Mouse (Mus musculus) forebrain, embryonic 13.5 days (tissue): Measurements from ENCODE around the gene Slfn5. TPM values are rescaled to one million over a fixed set of nuclear protein-coding genes. Genes with fewer than 3 reads are reported as not detected.
A peak's percentile ranks its signal among the peaks of the same experiment; 100 is the strongest.

ENCODE experiments used
- ATAC-seq: fragments of 200-750 bp; cut with Nextera tagmentation; 2 replicates; pipeline ENCODE4 v1.8.0; 2017
- H3K27ac ChIP-seq: fragments of 300-500 bp; sonication (generic); 2 replicates; pipeline ENCODE4 v1.5.1; 2015; ENCODE audit warnings: inconsistent platforms, mild to moderate bottlenecking, moderate library complexity
- H3K27me3 ChIP-seq: fragments of 300-500 bp; sonication (generic); 2 replicates; pipeline ENCODE4 v1.6.1; 2015; ENCODE audit warnings: mild to moderate bottlenecking, inconsistent platforms
- H3K36me3 ChIP-seq: fragments of 300-500 bp; sonication (generic); 2 replicates; pipeline ENCODE4 v1.6.1; 2015; ENCODE audit warnings: mild to moderate bottlenecking, inconsistent platforms; ENCODE audit not compliant: poor library complexity, severe bottlenecking
- H3K4me1 ChIP-seq: fragments of 300-500 bp; sonication (generic); 2 replicates; pipeline ENCODE4 v1.6.1; 2015; ENCODE audit warnings: inconsistent platforms
- H3K4me2 ChIP-seq: fragments of 300-500 bp; sonication (generic); 2 replicates; pipeline ENCODE4 v1.6.1; 2015; ENCODE audit warnings: inconsistent platforms, mild to moderate bottlenecking, moderate library complexity
- H3K4me3 ChIP-seq: fragments of 300-500 bp; sonication (generic); 2 replicates; pipeline ENCODE4 v1.5.1; 2015; ENCODE audit warnings: mild to moderate bottlenecking, inconsistent platforms
- H3K9ac ChIP-seq: fragments of 300-500 bp; sonication (generic); 2 replicates; pipeline ENCODE4 v1.6.1; 2015; ENCODE audit warnings: mild to moderate bottlenecking, inconsistent platforms
- H3K9me3 ChIP-seq: fragments of 300-500 bp; sonication (generic); replicated peaks from 2 replicates; pipeline ENCODE4 v1.6.1; 2016; ENCODE audit warnings: inconsistent platforms
- WGBS: fragments of 180-500 bp; shearing (Covaris S2); methylation state at CpG from one replicate; pipeline ENCODE4 v1.1.7; 2015; 5-methylcytosine and 5-hydroxymethylcytosine counted together
- polyA plus RNA-seq: library from polyadenylated mRNA; unstranded; fragments of >200 nt; fragmentation: Nextera tagmentation; extraction: Ambion mirVana; gene quantifications from 2 replicates; pipeline ENCODE4 v1.2.1, GENCODE M21; 2015

The Slfn5 gene
- polyA plus RNA-seq = 0.18 and 0.30 TPM in 2 replicates

- no peak within 1 kb of the TSS for H3K4me3 ChIP-seq
- H3K9ac ChIP-seq = 0 out of 2 replicates have a peak within 1 kb of the TSS, but pooled peaks have one; percentile 19
- H3K4me2 ChIP-seq = 0 out of 2 replicates have a peak within 1 kb of the TSS, but pooled peaks have one; percentile 9
- 11% methylated on average over 10 of the region's 10 CpGs for WGBS
- H3K27me3 ChIP-seq = peaks cover 60% of the 10 kb centered on the region
- H3K9me3 ChIP-seq = no peaks in the 10 kb centered on the region
- H3K36me3 ChIP-seq = no peaks in the 10 kb centered on the region
- no peak within 1 kb of the TSS for H3K27ac ChIP-seq
- no peak for ATAC-seq
- no peaks in the 10 kb centered on the region for H3K4me1 ChIP-seq
These were observed at the start of gene Slfn5 for GRCm38 (mm10) chr11:82950736-82951481. Gene Slfn5 (plus strand): TSS chr11:82951349.

GRCm38 (mm10) chr11:82901606-82902310, 49.4 kb upstream of the Slfn5 start:
- ATAC-seq = no peak
- H3K27me3 ChIP-seq = no peaks in the 10 kb centered on the region
- H3K9me3 ChIP-seq = no peaks in the 10 kb centered on the region
- no peaks in the 10 kb centered on the region for H3K4me1 ChIP-seq
- H3K4me3 ChIP-seq = no peak overlapping the region
- no peak overlapping the region for H3K9ac ChIP-seq
- peaks cover 92% of the 10 kb centered on the region for H3K36me3 ChIP-seq
- no peak overlapping the region for H3K4me2 ChIP-seq
- WGBS = 91% methylated on average over 20 of the region's 20 CpGs
- no peak overlapping the region for H3K27ac ChIP-seq

- no peaks in the 10 kb centered on the region for H3K9me3 ChIP-seq
- WGBS = 65% methylated on average over 8 of the region's 8 CpGs
- no peak for ATAC-seq
- H3K9ac ChIP-seq = no peak overlapping the region
- H3K27me3 ChIP-seq = no peaks in the 10 kb centered on the region
- H3K4me2 ChIP-seq = no peak overlapping the region
- H3K4me1 ChIP-seq = peaks cover 9% of the 10 kb centered on the region
- H3K27ac ChIP-seq = no peak overlapping the region
- H3K36me3 ChIP-seq = peaks cover 66% of the 10 kb centered on the region
- H3K4me3 ChIP-seq = no peak overlapping the region
These were observed 46.2 kb upstream of the Slfn5 start for GRCm38 (mm10) chr11:82904952-82905351.

GRCm38 (mm10) chr11:82905816-82906215, 45.3 kb upstream of the Slfn5 start:
- Histone ChIP-seq H3K4me2 (no peak overlapping the region), H3K9me3 (no peaks in the 10 kb centered on the region), H3K4me3 (no peak overlapping the region), H3K9ac (no peak overlapping the region), H3K36me3 (peaks cover 57% of the 10 kb centered on the region), H3K4me1 (peaks cover 9% of the 10 kb centered on the region), H3K27me3 (no peaks in the 10 kb centered on the region), H3K27ac (no peak overlapping the region)
- WGBS = 86% methylated on average over 5 of the region's 5 CpGs
- no peak for ATAC-seq

DNA sequence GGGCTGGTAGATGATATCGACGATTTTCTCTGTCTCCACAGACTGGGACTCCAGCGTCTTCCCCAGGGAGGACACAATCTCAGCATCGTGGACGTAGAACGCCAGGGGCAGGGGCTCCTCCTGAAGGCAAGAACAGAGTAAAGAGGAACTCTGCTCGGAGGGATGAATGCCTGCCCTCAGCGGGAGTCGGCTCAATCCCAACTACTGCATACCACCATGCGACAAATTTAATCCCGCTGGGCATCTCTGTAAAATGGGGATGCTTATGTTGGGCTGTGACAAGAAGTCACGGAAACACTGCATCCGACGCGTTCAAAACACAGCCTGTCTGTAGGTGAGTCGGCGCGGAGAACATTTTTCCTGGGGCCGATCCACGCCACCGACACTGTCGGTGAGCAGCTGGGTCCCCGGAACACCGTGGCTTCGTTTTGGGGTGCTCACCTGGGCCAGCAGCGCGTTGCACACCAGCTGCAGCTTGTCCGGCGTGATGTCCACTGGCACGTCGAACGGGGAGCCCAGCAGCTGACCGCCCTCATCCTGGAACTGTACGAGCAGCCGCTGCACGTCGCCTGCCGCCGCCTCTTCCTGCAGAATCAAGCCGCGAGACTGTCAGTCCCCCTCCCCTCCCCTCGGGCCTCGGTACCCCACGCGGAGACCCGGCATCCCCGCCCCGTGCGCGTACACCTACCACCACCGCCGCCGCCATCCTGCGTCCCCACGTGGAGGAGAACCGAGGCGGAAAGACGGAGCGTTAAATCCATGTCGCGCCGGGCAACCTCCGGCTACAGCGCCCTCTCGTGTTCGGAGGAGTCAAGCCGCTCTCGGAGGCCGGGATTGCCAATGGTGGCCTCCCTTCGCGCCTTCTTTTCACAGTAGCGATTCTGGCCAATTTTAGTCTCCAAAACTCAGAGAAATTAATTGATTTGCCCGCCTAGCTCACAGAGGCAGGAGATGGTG, 43.2 kb upstream of the Slfn5 start, which contains the start of gene Nle1:
TSS of gene Nle1 (minus strand) at position 761 of the 957 bp plus-strand sequence.
- 1% methylated on average over 72 of the region's 73 CpGs for WGBS
- H3K9ac ChIP-seq = peak within 1 kb of the TSS; percentile 85
- peaks cover 36% of the 10 kb centered on the region for H3K36me3 ChIP-seq
- ATAC-seq = peak; percentile 94
- H3K27ac ChIP-seq = no peak within 1 kb of the TSS
- H3K4me1 ChIP-seq = peaks cover 9% of the 10 kb centered on the region
- peaks cover 8% of the 10 kb centered on the region; the same call in 1 of the 2 replicates for H3K27me3 ChIP-seq
- H3K9me3 ChIP-seq = no peaks in the 10 kb centered on the region
- peak within 1 kb of the TSS; percentile 85 for H3K4me2 ChIP-seq
- peak within 1 kb of the TSS; percentile 85 for H3K4me3 ChIP-seq

DNA sequence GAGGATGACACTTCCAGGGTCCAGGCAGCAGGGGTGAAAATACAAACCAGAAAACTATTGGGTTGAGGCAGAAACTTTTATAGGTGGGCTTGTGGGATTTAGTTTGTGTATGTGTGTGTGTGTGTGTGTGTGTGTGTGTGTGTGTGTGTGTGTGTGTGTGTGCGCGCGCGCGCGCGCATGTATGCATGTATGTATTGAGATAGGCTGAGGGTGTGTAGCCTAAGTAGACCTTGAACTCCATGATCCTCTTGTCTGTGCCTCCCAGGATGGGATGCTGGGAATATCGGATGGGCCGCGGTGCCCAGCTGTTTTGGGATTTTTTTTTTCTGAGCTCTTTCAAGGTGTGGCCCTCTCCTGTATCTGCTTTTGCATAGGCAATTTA, 42.5 kb upstream of the Slfn5 start:
- peak overlapping the region; percentile 85 for H3K4me3 ChIP-seq
- peak overlapping the region; percentile 85 for H3K9ac ChIP-seq
- H3K4me1 ChIP-seq = peaks cover 9% of the 10 kb centered on the region
- 48% methylated on average over 10 of the region's 10 CpGs for WGBS
- peaks cover 29% of the 10 kb centered on the region for H3K36me3 ChIP-seq
- peaks cover 14% of the 10 kb centered on the region for H3K27me3 ChIP-seq
- ATAC-seq = peak; percentile 10; the same call in 1 of the 2 replicates
- no peaks in the 10 kb centered on the region for H3K9me3 ChIP-seq
- peak overlapping the region; percentile 85 for H3K4me2 ChIP-seq
- no peak overlapping the region for H3K27ac ChIP-seq

DNA sequence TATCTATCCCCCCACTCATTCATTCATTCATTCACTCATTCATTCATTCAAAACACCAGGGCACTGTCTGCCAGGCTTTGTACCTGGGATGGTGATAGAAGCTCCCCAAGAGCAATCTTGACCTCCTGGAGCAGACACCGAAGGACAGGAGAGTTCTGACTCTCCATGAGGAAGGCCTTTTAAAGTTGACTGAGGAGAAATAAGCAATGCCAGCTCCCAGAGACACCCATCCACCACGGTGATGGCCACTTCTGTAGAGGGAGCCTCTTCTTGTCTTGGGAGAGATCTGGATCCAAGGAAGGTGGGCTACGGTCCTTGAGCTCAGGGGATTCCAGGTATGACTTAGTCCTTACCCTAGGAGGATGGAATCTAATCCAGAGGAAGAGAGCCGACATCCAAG, 40.9 kb upstream of the Slfn5 start, which contains the start of gene Unc45b:
TSS of gene Unc45b (plus strand) at position 301 of the 400 bp plus-strand sequence.
- Histone ChIP-seq H3K27ac (no peak within 1 kb of the TSS), H3K4me2 (no peak within 1 kb of the TSS), H3K27me3 (peaks cover 23% of the 10 kb centered on the region), H3K9ac (no peak within 1 kb of the TSS), H3K36me3 (peaks cover 13% of the 10 kb centered on the region), H3K9me3 (no peaks in the 10 kb centered on the region), H3K4me3 (no peak within 1 kb of the TSS), H3K4me1 (peaks cover 13% of the 10 kb centered on the region)
- no peak for ATAC-seq
- WGBS = 91% methylated on average over 4 of the region's 4 CpGs

- H3K27me3 ChIP-seq = peaks cover 23% of the 10 kb centered on the region
- H3K4me2 ChIP-seq = no peak overlapping the region
- H3K9me3 ChIP-seq = no peaks in the 10 kb centered on the region
- no peak overlapping the region for H3K9ac ChIP-seq
- ATAC-seq = no peak
- WGBS = 90% methylated on average over 11 of the region's 11 CpGs
- H3K36me3 ChIP-seq = peaks cover 7% of the 10 kb centered on the region; the same call in 1 of the 2 replicates
- no peak overlapping the region for H3K4me3 ChIP-seq
- no peak overlapping the region for H3K27ac ChIP-seq
- H3K4me1 ChIP-seq = peaks cover 13% of the 10 kb centered on the region
These were observed 40.3 kb upstream of the Slfn5 start for GRCm38 (mm10) chr11:82910679-82911389.

- 0 out of 2 replicates have a peak overlapping the region, but pooled peaks have one; percentile 18 for H3K4me3 ChIP-seq
- no peak overlapping the region; the same call in 1 of the 2 replicates for H3K9ac ChIP-seq
- H3K4me1 ChIP-seq = 0 out of 2 replicates have a peak, but pooled peaks cover 3% of the 10 kb centered on the region
- peaks cover 26% of the 10 kb centered on the region for H3K27me3 ChIP-seq
- WGBS = 7% methylated on average over 16 of the region's 16 CpGs
- no peaks in the 10 kb centered on the region for H3K9me3 ChIP-seq
- peak; percentile 53 for ATAC-seq
- no peak overlapping the region for H3K27ac ChIP-seq
- H3K4me2 ChIP-seq = peak overlapping the region; percentile 54
- H3K36me3 ChIP-seq = no peaks in the 10 kb centered on the region
These were observed 36.3 kb upstream of the Slfn5 start for GRCm38 (mm10) chr11:82914711-82915352.

DNA sequence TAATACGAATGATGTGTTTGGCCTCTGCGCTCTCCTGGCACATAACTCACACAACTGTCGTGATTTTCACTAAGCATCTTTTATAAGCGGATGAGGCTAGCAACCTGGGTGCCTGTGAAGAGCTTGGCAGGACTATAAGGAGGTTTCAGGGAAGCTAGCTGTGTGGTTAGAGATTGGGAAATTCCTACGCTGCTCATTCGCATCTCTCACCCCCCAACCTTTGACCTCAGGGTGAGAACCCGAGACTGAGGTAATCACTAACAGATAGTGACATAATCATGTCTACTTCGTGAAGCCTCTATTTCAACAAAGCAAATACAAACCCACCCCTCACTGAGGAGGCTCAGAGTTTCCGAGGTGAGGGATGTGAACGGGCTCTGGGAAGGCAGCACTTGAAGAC, 30.4 kb upstream of the Slfn5 start:
- no peaks in the 10 kb centered on the region for H3K9me3 ChIP-seq
- H3K4me3 ChIP-seq = no peak overlapping the region
- peaks cover 17% of the 10 kb centered on the region for H3K27me3 ChIP-seq
- H3K4me2 ChIP-seq = no peak overlapping the region
- H3K36me3 ChIP-seq = no peaks in the 10 kb centered on the region
- H3K4me1 ChIP-seq = no peaks in the 10 kb centered on the region
- no peak for ATAC-seq
- WGBS = 73% methylated on average over 10 of the region's 10 CpGs
- no peak overlapping the region for H3K27ac ChIP-seq
- H3K9ac ChIP-seq = no peak overlapping the region
